Mouse (Mus musculus): ENCODE results near the gene Gm47959. TPM values are rescaled to one million over a fixed set of nuclear protein-coding genes. Genes with fewer than 3 reads are reported as not detected.

The Gm47959 gene
- polyA plus RNA-seq, 1 experiment from 2014 or later, result not detected

DNA sequence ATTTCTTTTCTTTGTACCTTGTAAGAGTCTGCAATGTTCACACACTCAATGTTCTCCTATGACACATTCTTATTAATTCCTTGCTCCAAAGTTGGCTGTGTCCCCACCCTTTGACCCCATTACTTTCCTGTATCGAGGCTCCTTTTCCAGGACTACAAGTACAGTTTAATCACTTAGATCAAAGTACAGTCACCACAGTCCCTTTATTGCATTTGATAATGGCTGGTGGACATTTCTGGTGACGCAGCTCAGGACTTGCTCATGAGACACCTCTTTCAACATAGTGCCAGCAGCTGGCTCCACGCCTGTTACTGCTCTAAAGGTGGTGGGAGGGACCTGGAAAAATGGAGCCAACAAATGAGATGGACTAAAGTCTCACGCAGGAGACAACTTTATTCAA lies 9.3 kb upstream of the Gm47959 start:
- 60% methylated on average over 4 of the region's 4 CpGs for WGBS (ENCODE audit: insufficient replicate concordance)
- H3K9me3 ChIP-seq (replicated peaks), result no peaks in the 10 kb centered on the region
- H3K4me3 ChIP-seq, result no peak overlapping the region
- H3K27ac ChIP-seq, result no peak overlapping the region
- H3K4me2 ChIP-seq, result no peak overlapping the region
- H3K4me1 ChIP-seq, result no peaks in the 10 kb centered on the region
- no peaks in the 10 kb centered on the region; the same call in 1 of the 2 replicates for H3K27me3 ChIP-seq (replicated peaks)
- no peaks in the 10 kb centered on the region for H3K36me3 ChIP-seq
- H3K9ac ChIP-seq, result no peak overlapping the region
- ATAC-seq, result no peak

DNA sequence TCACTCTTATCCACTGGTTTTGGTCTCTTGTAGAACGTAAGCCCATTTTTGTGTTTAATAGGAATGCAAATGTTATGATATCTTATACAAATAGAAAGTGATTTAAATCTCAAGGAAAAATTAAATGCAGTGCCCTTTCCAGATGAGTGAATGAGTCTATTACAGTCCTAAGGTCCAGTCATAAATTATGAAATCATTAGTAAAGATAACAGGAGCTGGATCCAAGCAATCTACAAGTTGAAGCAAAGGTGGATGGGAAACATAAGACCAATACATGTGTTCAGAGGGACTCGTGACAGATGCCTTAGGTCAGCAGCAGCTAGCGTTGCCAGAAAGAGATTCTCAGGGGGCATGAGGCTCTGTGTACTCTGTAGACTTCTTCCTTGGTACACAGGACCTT lies 8.8 kb upstream of the Gm47959 start:
- ATAC-seq, result no peak
- Histone ChIP-seq H3K4me2 (no peak overlapping the region), H3K9ac (no peak overlapping the region), H3K4me1 (no peaks in the 10 kb centered on the region), H3K27me3 (replicated peaks) (no peaks in the 10 kb centered on the region; the same call in 1 of the 2 replicates), H3K27ac (no peak overlapping the region), H3K36me3 (no peaks in the 10 kb centered on the region), H3K4me3 (no peak overlapping the region), H3K9me3 (replicated peaks) (no peaks in the 10 kb centered on the region)
- 65% methylated on average over 3 of the region's 3 CpGs for WGBS (ENCODE audit: insufficient replicate concordance)

DNA sequence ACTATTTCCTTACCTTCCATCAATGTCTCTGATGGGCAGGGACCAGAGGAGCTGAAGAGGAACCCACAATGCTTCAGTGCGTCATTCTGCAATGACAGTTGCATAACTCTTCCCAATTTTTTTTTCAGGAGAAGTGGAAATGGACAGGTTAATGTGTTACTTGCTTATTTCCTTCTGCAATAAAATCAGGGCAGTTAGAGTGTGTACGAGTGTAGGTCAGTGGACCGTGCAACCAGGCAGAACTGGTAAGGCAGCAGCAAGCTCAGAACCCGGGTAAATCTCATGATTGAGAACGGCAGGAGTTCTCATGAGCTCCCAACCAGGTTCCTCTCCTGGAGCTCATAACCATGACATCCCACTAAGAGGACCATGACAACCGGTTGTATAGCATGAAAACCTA lies 8.3 kb upstream of the Gm47959 start:
- Histone ChIP-seq H3K36me3 (no peaks in the 10 kb centered on the region), H3K9ac (no peak overlapping the region), H3K9me3 (replicated peaks) (no peaks in the 10 kb centered on the region), H3K27me3 (replicated peaks) (no peaks in the 10 kb centered on the region; the same call in 1 of the 2 replicates), H3K4me1 (no peaks in the 10 kb centered on the region), H3K4me2 (no peak overlapping the region), H3K4me3 (no peak overlapping the region), H3K27ac (no peak overlapping the region)
- ATAC-seq, result no peak
- WGBS (ENCODE audit: insufficient replicate concordance), result 77% methylated on average over 6 of the region's 6 CpGs

DNA sequence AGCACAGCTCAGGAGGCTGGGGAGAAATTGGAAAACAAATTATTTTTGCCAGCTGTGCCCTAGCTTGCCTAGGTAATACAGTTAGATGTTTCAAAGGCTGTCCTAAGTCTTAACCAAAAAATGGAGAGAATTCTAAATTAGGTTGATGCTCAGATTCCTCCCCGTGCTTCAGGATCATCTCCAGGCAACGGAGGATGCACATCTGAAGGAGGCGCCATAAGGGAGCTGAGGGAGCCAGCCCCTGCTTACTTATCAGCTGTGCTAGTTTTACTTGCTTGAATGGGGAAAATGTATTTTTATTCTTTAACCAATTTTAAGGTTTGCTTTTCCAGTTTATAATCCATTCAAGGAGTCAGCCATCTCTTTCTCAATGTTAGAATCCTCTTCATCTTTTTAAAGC lies 6.4 kb upstream of the Gm47959 start:
- Histone ChIP-seq H3K36me3 (no peaks in the 10 kb centered on the region), H3K9ac (no peak overlapping the region), H3K4me3 (no peak overlapping the region), H3K4me2 (no peak overlapping the region), H3K4me1 (no peaks in the 10 kb centered on the region), H3K27me3 (replicated peaks) (no peaks in the 10 kb centered on the region; the same call in 1 of the 2 replicates), H3K9me3 (replicated peaks) (no peaks in the 10 kb centered on the region), H3K27ac (no peak overlapping the region)
- no peak for ATAC-seq
- 75% methylated on average over 3 of the region's 3 CpGs for WGBS (ENCODE audit: insufficient replicate concordance)

DNA sequence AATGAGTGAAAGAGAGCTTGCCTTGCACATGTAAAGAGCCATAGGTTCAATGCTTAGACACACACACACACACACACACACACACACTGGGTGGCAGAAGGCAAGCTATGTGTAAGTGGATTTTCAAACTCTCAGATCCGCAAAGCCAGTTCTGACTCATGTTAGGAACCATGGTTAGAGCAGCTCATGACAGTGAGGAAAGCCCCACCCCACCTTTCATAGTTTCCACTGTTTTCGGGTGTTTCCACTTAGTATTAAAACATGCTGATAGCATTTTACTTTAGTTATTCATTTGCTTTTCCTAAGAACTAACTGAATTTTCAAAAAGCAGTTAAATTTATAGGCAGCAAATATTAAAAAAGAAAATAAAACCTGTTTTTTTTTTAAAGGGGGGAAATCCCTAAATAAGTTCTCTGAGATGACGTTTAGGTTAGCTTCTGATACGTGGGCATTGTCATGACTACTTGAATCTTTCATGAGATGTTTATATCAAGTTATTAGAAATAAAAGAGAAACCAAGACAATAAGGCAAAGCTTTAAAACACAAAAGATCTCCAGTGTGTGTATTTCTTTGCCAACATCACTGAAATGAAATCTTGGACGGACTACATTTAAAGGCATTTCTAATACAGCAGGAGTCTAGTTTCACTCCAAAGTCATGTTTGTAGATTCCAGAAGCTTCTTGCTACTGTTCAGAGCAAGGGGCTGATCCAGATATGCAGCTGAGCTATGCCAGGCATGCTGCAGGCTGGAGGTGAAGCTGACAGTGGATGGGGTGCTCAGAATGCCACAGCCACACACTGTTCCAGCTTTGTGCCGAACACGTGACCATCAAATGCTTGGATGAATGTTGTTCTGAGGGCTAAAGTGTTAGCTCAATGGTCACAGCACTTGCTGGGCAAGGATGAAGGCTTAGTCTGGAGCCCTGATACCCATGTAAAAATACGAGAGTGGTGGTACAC lies 6.2 kb downstream of the Gm47959 start:
- no peak overlapping the region for H3K9ac ChIP-seq
- H3K27me3 ChIP-seq (replicated peaks), result no peaks in the 10 kb centered on the region
- no peak overlapping the region for H3K4me3 ChIP-seq
- H3K36me3 ChIP-seq, result no peaks in the 10 kb centered on the region
- H3K9me3 ChIP-seq (replicated peaks), result no peaks in the 10 kb centered on the region
- no peak overlapping the region for H3K27ac ChIP-seq
- no peaks in the 10 kb centered on the region for H3K4me1 ChIP-seq
- H3K4me2 ChIP-seq, result no peak overlapping the region
- ATAC-seq, result no peak
- 63% methylated on average over 8 of the region's 8 CpGs for WGBS (ENCODE audit: insufficient replicate concordance)

DNA sequence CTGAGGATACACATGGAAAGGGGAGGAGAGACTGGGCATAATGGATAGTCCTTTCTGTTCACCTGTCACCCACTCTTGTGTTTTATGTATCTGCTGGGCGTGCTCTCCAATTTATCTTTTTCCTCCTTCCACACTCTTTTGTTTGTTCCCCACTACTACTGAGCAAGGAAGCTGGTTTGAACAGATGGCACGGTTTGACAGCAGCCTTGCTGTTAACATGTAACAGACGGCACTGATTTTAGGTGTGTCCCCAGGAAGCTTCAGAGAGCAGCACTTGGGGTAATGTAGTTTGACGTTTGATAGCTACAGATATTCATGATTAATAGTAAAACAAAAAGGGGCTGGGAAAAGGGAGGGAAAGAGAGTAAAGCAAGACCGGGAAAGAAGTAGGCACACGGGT lies 7.1 kb downstream of the Gm47959 start:
- Histone ChIP-seq H3K4me1 (no peaks in the 10 kb centered on the region), H3K4me3 (no peak overlapping the region), H3K27me3 (replicated peaks) (no peaks in the 10 kb centered on the region), H3K27ac (no peak overlapping the region), H3K36me3 (no peaks in the 10 kb centered on the region), H3K4me2 (no peak overlapping the region), H3K9me3 (replicated peaks) (no peaks in the 10 kb centered on the region), H3K9ac (no peak overlapping the region)
- WGBS (ENCODE audit: insufficient replicate concordance), result 50% methylated on average over 6 of the region's 6 CpGs
- ATAC-seq, result no peak

DNA sequence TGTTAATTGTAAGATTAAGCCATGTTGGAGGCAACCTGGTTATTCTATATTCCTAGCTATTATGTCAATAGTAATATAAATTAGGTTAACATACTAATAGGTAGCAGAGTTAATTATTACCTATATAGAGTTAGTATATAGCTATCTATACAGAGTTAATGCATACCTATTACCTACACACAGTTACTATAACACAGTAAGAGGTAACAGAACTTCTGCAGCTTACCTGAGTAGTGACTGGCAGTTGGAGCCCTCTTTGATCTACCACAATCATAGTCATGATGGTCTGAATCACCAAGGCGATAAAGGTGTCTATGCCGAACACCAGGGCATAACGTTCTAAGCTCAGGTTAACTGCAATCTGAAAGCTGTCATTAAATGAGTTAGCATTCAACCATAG lies 14.1 kb downstream of the Gm47959 start:
- H3K36me3 ChIP-seq, result no peaks in the 10 kb centered on the region
- 85% methylated on average over 3 of the region's 3 CpGs for WGBS (ENCODE audit: insufficient replicate concordance)
- H3K4me1 ChIP-seq, result no peaks in the 10 kb centered on the region
- H3K27me3 ChIP-seq (replicated peaks), result no peaks in the 10 kb centered on the region
- no peak overlapping the region for H3K27ac ChIP-seq
- H3K9ac ChIP-seq, result no peak overlapping the region
- no peaks in the 10 kb centered on the region for H3K9me3 ChIP-seq (replicated peaks)
- no peak overlapping the region for H3K4me3 ChIP-seq
- ATAC-seq, result no peak
- no peak overlapping the region for H3K4me2 ChIP-seq

DNA sequence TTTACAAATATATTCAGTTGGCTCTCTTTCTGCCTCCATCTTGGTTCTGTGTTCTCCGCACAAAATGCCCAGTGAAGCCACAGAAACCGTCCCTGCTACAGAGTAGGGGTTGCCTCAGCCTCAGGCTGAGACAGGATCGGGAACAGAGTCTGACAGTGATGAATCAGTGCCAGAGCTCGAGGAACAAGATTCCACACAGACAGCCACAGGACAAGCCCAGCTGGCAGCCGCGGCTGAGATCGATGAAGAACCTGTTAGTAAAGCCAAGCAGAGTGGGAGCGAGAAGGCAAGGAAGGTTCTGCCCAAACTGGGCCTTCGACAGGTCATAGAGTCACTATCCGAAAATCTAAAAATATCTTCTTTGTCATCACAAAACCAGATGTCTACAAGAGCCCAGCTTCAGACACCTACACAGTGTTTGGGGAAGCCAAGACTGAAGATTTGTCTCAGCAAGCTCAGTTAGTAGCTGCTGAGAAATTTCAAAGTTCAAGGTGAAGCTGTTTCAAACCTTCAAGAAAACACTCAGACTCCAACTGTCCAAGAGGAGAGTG lies 15.1 kb downstream of the Gm47959 start:
- 68% methylated on average over 10 of the region's 10 CpGs for WGBS (ENCODE audit: insufficient replicate concordance)
- H3K4me2 ChIP-seq, result no peak overlapping the region
- H3K9me3 ChIP-seq (replicated peaks), result no peaks in the 10 kb centered on the region
- H3K9ac ChIP-seq, result no peak overlapping the region
- no peak overlapping the region for H3K27ac ChIP-seq
- H3K4me3 ChIP-seq, result no peak overlapping the region
- H3K4me1 ChIP-seq, result no peaks in the 10 kb centered on the region
- no peaks in the 10 kb centered on the region for H3K36me3 ChIP-seq
- H3K27me3 ChIP-seq (replicated peaks), result no peaks in the 10 kb centered on the region
- no peak for ATAC-seq

DNA sequence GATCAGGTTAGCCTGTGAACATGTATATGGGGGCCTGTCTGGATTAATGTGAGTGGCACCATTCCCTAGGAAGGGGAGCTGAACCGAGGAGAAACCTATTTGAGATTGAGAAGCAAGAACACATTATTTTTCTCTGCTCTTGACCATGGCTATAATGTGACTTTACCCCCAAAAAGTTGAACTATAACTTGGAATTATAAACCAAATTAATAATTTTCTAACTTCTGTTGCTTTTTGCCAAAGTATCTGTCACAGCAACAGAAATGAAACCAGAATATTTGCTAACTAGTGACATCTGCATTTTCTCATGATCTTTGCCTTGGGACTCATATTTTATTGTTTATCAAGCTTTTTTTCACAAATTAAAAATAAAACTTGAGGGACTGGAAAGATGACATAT lies 16.2 kb downstream of the Gm47959 start:
- Histone ChIP-seq H3K4me2 (no peak overlapping the region), H3K9ac (no peak overlapping the region), H3K36me3 (no peaks in the 10 kb centered on the region), H3K4me1 (no peaks in the 10 kb centered on the region), H3K27me3 (replicated peaks) (no peaks in the 10 kb centered on the region), H3K4me3 (no peak overlapping the region), H3K9me3 (replicated peaks) (no peaks in the 10 kb centered on the region), H3K27ac (no peak overlapping the region)
- no peak for ATAC-seq
- WGBS (ENCODE audit: insufficient replicate concordance), result 31% methylated on average over 1 of the region's 1 CpGs

DNA sequence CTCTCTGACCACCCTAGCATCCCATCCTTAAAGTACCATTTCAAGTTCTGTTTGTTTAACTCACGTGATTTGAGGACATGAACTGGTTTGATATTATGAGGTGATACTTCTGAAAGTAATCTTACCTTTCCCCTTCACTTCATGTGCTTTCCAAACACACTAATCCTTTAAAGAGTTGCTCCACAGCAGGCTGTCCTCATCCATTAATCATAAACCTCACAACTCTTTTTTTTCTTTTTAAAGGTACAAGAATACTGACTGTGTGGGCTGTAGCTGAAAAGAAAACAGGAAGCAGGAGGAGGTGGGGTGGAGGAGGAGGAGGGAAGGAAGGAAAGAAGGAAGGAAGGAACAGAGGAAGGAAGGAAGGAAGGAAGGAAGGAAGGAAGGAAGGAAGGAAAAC lies 31.6 kb downstream of the Gm47959 start:
- Histone ChIP-seq H3K4me2 (no peak overlapping the region), H3K9ac (no peak overlapping the region), H3K36me3 (no peaks in the 10 kb centered on the region), H3K27me3 (replicated peaks) (no peaks in the 10 kb centered on the region), H3K4me1 (no peaks in the 10 kb centered on the region), H3K4me3 (no peak overlapping the region), H3K9me3 (replicated peaks) (no peaks in the 10 kb centered on the region), H3K27ac (no peak overlapping the region)
- 26% methylated on average over 1 of the region's 1 CpGs for WGBS (ENCODE audit: insufficient replicate concordance)
- no peak for ATAC-seq

DNA sequence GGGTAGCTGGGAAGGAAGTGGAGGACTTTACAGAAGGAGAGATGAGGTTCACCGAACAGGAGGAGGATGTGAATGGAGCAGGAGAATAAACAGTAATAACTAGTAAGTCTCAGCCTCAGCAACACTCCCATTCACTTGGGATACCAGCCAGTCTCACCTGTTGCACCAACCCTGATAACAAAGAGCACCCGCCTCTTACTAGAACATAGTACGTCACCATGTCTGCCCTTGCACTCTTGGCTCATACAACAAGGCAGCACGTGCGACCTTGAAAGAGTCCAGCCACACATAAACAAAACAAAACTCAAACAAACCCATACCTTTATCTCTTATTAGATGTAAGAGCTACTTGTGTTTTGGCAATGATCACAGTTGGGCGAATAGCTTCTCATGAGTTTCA lies 32.2 kb downstream of the Gm47959 start:
- no peak overlapping the region for H3K4me2 ChIP-seq
- no peak for ATAC-seq
- H3K27ac ChIP-seq, result no peak overlapping the region
- 72% methylated on average over 6 of the region's 6 CpGs for WGBS (ENCODE audit: insufficient replicate concordance)
- H3K27me3 ChIP-seq (replicated peaks), result no peaks in the 10 kb centered on the region
- no peak overlapping the region for H3K4me3 ChIP-seq
- H3K4me1 ChIP-seq, result no peaks in the 10 kb centered on the region
- no peaks in the 10 kb centered on the region for H3K36me3 ChIP-seq
- no peak overlapping the region for H3K9ac ChIP-seq
- H3K9me3 ChIP-seq (replicated peaks), result no peaks in the 10 kb centered on the region

DNA sequence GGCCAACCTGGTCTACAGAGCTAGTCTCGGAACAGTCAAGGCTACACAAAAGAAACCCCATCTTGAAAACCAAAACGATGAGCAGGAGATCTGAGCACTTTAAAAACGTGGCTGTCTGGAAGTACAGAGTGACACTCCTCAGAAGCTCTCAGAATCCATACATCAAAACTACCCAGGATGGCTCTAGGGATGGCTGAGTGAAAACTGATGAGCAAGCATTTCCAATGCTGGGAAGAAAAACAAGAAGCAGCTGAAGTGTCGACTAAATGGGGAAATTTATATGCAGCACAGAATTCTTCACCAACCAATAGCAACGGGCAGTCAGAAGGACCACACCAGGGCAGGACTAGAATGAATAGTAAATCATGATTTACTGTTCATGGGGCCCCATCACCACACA lies 34.2 kb downstream of the Gm47959 start:
- H3K4me1 ChIP-seq, result peaks cover 4% of the 10 kb centered on the region; the same call in 1 of the 2 replicates
- no peak overlapping the region for H3K9ac ChIP-seq
- H3K9me3 ChIP-seq (replicated peaks), result no peaks in the 10 kb centered on the region
- H3K27me3 ChIP-seq (replicated peaks), result no peaks in the 10 kb centered on the region
- no peaks in the 10 kb centered on the region for H3K36me3 ChIP-seq
- ATAC-seq, result no peak
- H3K4me3 ChIP-seq, result no peak overlapping the region
- no peak overlapping the region for H3K27ac ChIP-seq
- no peak overlapping the region for H3K4me2 ChIP-seq
- 48% methylated on average over 5 of the region's 5 CpGs for WGBS (ENCODE audit: insufficient replicate concordance)

Data from liver, embryonic 12.5 days (tissue).